Mouse (Mus musculus) stomach, postnatal 0 days (tissue): ENCODE data around the gene Zbtb22. TPM values are rescaled to one million over a fixed set of nuclear protein-coding genes. Genes with fewer than 3 reads are reported as not detected.
A peak's percentile ranks its signal among the peaks of the same experiment; 100 is the strongest.
"Not testable (repeated sequence)": the region's sequence is repeated elsewhere in the genome, so short reads cannot be mapped to it uniquely, and the experiment has no call there.

Source experiments
- ATAC-seq: fragments of 200-750 bp; cut with Nextera tagmentation; 2 replicates; pipeline ENCODE4 v1.8.0; 2017; ENCODE audit not compliant: low FRiP score, low TSS enrichment
- DNase-seq: peaks from one replicate; pipeline ENCODE4 v3.0.0-alpha.2; 2016; ENCODE audit warnings: low spot score
- H3K27ac ChIP-seq: fragments of 300-500 bp; sonication (generic); replicated peaks from 2 replicates; pipeline ENCODE4 v1.5.1; 2014; ENCODE audit warnings: mild to moderate bottlenecking, control low read depth
- H3K27me3 ChIP-seq: fragments of 300-500 bp; sonication (generic); 2 replicates; pipeline ENCODE4 v1.6.1; 2014; ENCODE audit warnings: low read length; ENCODE audit not compliant: control insufficient read depth, insufficient read depth
- H3K36me3 ChIP-seq: fragments of 300-500 bp; sonication (generic); 2 replicates; pipeline ENCODE4 v1.6.1; 2014; ENCODE audit warnings: low read length, mixed read lengths; ENCODE audit not compliant: control insufficient read depth, insufficient read depth
- H3K4me1 ChIP-seq: fragments of 300-500 bp; sonication (generic); replicated peaks from 2 replicates; pipeline ENCODE4 v1.6.1; 2014; ENCODE audit warnings: antibody characterized with exemption; ENCODE audit not compliant: control insufficient read depth, insufficient read depth
- H3K4me2 ChIP-seq: fragments of 300-500 bp; sonication (generic); replicated peaks from 2 replicates; pipeline ENCODE4 v1.6.1; 2014; ENCODE audit warnings: low read depth, mild to moderate bottlenecking, control low read depth, moderate library complexity
- H3K4me3 ChIP-seq: fragments of 300-500 bp; sonication (generic); 2 replicates; pipeline ENCODE4 v1.5.1; 2014; ENCODE audit warnings: low read depth, low read length, control low read depth
- H3K9ac ChIP-seq: fragments of 300-500 bp; sonication (generic); 2 replicates; pipeline ENCODE4 v1.6.1; 2014; ENCODE audit warnings: mild to moderate bottlenecking, low read length, control low read depth, mixed read lengths
- H3K9me3 ChIP-seq: fragments of 300-500 bp; sonication (generic); 2 replicates; pipeline ENCODE4 v1.6.1; 2016; ENCODE audit warnings: low read length; ENCODE audit not compliant: control insufficient read depth
- CTCF ChIP-seq: IDR thresholded peaks from 2 replicates; pipeline ENCODE4 v1.5.1; 2016; ENCODE audit warnings: antibody characterized with exemption, low read depth, mild to moderate bottlenecking, moderate library complexity
- EP300 ChIP-seq: optimal IDR thresholded peaks from 2 replicates; pipeline ENCODE3; 2016; ENCODE audit warnings: antibody characterized with exemption
- WGBS: fragments of 180-500 bp; shearing (Covaris S2); extraction: QIAGEN DNeasy Blood & Tissue Kit; methylation state at CpG from one replicate; pipeline ENCODE4 v1.1.7; 2014; 5-methylcytosine and 5-hydroxymethylcytosine counted together
- polyA plus RNA-seq: library from polyadenylated mRNA; unstranded; fragments of >200 nt; fragmentation: Nextera tagmentation; extraction: Ambion mirVana; gene quantifications from 2 replicates; pipeline ENCODE4 v1.2.1, GENCODE M21; 2015

The Zbtb22 gene
- polyA plus RNA-seq, result 10.7 and 12.2 TPM in 2 replicates

- Histone ChIP-seq H3K27ac (peak within 1 kb of the TSS; percentile 81), H3K9me3 (no peaks in the 10 kb centered on the region), H3K4me1 (no peaks in the 10 kb centered on the region), H3K27me3 (no peaks in the 10 kb centered on the region), H3K36me3 (peaks cover 20% of the 10 kb centered on the region), H3K9ac (peak within 1 kb of the TSS; percentile 71), H3K4me2 (peak within 1 kb of the TSS; percentile 77), H3K4me3 (peak within 1 kb of the TSS; percentile 58)
- TF ChIP-seq CTCF (no peak), EP300 (peak; percentile 85)
- DNase-seq (peak; percentile 99), ATAC-seq (peak; percentile 93)
- WGBS, result under 1% methylated on average over 31 of the region's 34 CpGs
Measured at GRCm38 (mm10) chr17:33915671-33916250, at the start of gene Zbtb22, which contains the start of gene Tapbp. Gene Zbtb22, plus strand, starts transcription at chr17:33915904. Gene Tapbp, plus strand, starts transcription at chr17:33915899.

- not testable (repeated sequence) for H3K4me1 ChIP-seq, H3K36me3 ChIP-seq, H3K9ac ChIP-seq, DNase-seq, H3K4me3 ChIP-seq, H3K27ac ChIP-seq, H3K9me3 ChIP-seq, H3K4me2 ChIP-seq, ATAC-seq, H3K27me3 ChIP-seq
- WGBS, result no CpG with 5 or more reads among the region's 12 CpGs
Measured at GRCm38 (mm10) chr17:33873537-33873936, 42.2 kb upstream of the Zbtb22 start, which contains the start of gene Gm7029. Gene Gm7029, plus strand, starts transcription at chr17:33873837.

GRCm38 (mm10) chr17:33874411-33874810, 41.3 kb upstream of the Zbtb22 start:
- no peak for ATAC-seq
- no peaks in the 10 kb centered on the region for H3K9me3 ChIP-seq
- no peaks in the 10 kb centered on the region for H3K4me1 ChIP-seq
- 90% methylated on average over 9 of the region's 11 CpGs for WGBS
- no peak overlapping the region for H3K4me2 ChIP-seq
- TF ChIP-seq CTCF (no peak), EP300 (no peak)
- no peak overlapping the region for H3K9ac ChIP-seq
- H3K27me3 ChIP-seq, result no peaks in the 10 kb centered on the region
- H3K27ac ChIP-seq, result no peak overlapping the region
- H3K36me3 ChIP-seq, result no peaks in the 10 kb centered on the region
- no peak overlapping the region for H3K4me3 ChIP-seq
- no peak for DNase-seq

- H3K36me3 ChIP-seq, H3K27me3 ChIP-seq, H3K4me2 ChIP-seq, H3K4me3 ChIP-seq, H3K27ac ChIP-seq, H3K9ac ChIP-seq, ATAC-seq, H3K4me1 ChIP-seq, H3K9me3 ChIP-seq: not testable (repeated sequence)
- TF ChIP-seq CTCF, result peak; percentile 52
- 82% methylated on average over 5 of the region's 5 CpGs for WGBS
- DNase-seq, result peak; percentile 27
Measured at GRCm38 (mm10) chr17:33875797-33876196, 39.9 kb upstream of the Zbtb22 start.

GRCm38 (mm10) chr17:33884320-33884719, 31.4 kb upstream of the Zbtb22 start:
- DNase-seq, H3K4me3 ChIP-seq, H3K36me3 ChIP-seq, H3K4me2 ChIP-seq, H3K9me3 ChIP-seq, H3K4me1 ChIP-seq, H3K27ac ChIP-seq, H3K9ac ChIP-seq, H3K27me3 ChIP-seq: not testable (repeated sequence)
- 91% methylated on average over 4 of the region's 11 CpGs for WGBS
- peak; percentile 23; the same call in 1 of the 2 replicates for ATAC-seq

- H3K4me3 ChIP-seq, H3K9me3 ChIP-seq, H3K27me3 ChIP-seq, ATAC-seq, H3K9ac ChIP-seq, H3K4me1 ChIP-seq, DNase-seq, H3K27ac ChIP-seq, H3K36me3 ChIP-seq, H3K4me2 ChIP-seq: not testable (repeated sequence)
- WGBS, result 39% methylated on average over 2 of the region's 2 CpGs
Measured at GRCm38 (mm10) chr17:33887802-33888201, 27.9 kb upstream of the Zbtb22 start.

GRCm38 (mm10) chr17:33888230-33888629, 27.5 kb upstream of the Zbtb22 start:
- ATAC-seq, H3K4me1 ChIP-seq, H3K27me3 ChIP-seq: not testable (repeated sequence)

GRCm38 (mm10) chr17:33889941-33890532, 25.7 kb upstream of the Zbtb22 start:
- H3K9me3 ChIP-seq, H3K4me1 ChIP-seq, H3K36me3 ChIP-seq, H3K27ac ChIP-seq, H3K27me3 ChIP-seq, DNase-seq: not testable (repeated sequence)
- peak overlapping the region; percentile 55 for H3K9ac ChIP-seq
- H3K4me3 ChIP-seq, result peak overlapping the region; percentile 57
- H3K4me2 ChIP-seq, result peak overlapping the region; percentile 69
- ATAC-seq, result peak; percentile 2; the same call in 1 of the 2 replicates
- under 1% methylated on average over 33 of the region's 44 CpGs for WGBS

More at GRCm38 (mm10) chr17:33888230-33888629, 27.5 kb upstream of the Zbtb22 start:
- not testable (repeated sequence) for H3K27ac ChIP-seq, H3K4me2 ChIP-seq, H3K4me3 ChIP-seq, H3K36me3 ChIP-seq, H3K9me3 ChIP-seq, H3K9ac ChIP-seq, DNase-seq
